Mouse (Mus musculus): ENCODE results near the gene Sept9. TPM values are rescaled to one million over a fixed set of nuclear protein-coding genes. Genes with fewer than 3 reads are reported as not detected.
A peak's percentile ranks its signal among the peaks of the same experiment; 100 is the strongest.

Sept9 gene
- total RNA-seq, 2 experiments from 2014 or later: 11.5 to 13.6 TPM

GRCm38 (mm10) chr11:117312028-117312901 is 112.8 kb downstream of the Sept9 start:
- Histone ChIP-seq H3K27ac (peak overlapping the region; percentile 82), H3K4me3 (peak overlapping the region; percentile 54)
- intact Hi-C loops (cut with DNase I): loop anchor here (2.0 kb wide), 2 partner anchors 47 to 75 kb away; no protein-coding TSS in a partner anchor
- TF ChIP-seq CTCF (IDR thresholded peaks at IDR 0.05): no peak
- peak; percentile 88 for DNase-seq

GRCm38 (mm10) chr11:117312936-117313335 is 113.5 kb downstream of the Sept9 start:
- intact Hi-C loops (cut with DNase I): loop anchor here (2.0 kb wide), 2 partner anchors 46 to 76 kb away; no protein-coding TSS in a partner anchor
- peak; percentile 79 for DNase-seq
- Histone ChIP-seq H3K4me3 (peak overlapping the region; percentile 54), H3K27ac (peak overlapping the region; percentile 82)
- TF ChIP-seq CTCF (IDR thresholded peaks at IDR 0.05): peak; percentile 80

- no peak for TF ChIP-seq CTCF (IDR thresholded peaks at IDR 0.05)
- intact Hi-C loops (cut with DNase I): loop anchor here (2.0 kb wide), 2 partner anchors 45 to 77 kb away; no protein-coding TSS in a partner anchor
- DNase-seq: no peak
- Histone ChIP-seq H3K4me3 (no peak overlapping the region), H3K27ac (peak overlapping the region; percentile 82)
Measured at GRCm38 (mm10) chr11:117313446-117313845, 114.0 kb downstream of the Sept9 start.

- peak; percentile 54 for TF ChIP-seq CTCF (IDR thresholded peaks at IDR 0.05)
- intact Hi-C loops (cut with DNase I): no loop called here
- H3K4me3 ChIP-seq: no peak overlapping the region
- peak; percentile 87 for DNase-seq
- H3K27ac ChIP-seq: peak overlapping the region; percentile 82; the same call in 1 of the 2 replicates
Measured at GRCm38 (mm10) chr11:117314026-117314425, 114.6 kb downstream of the Sept9 start.

GRCm38 (mm10) chr11:117314520-117314919 is 115.1 kb downstream of the Sept9 start:
- DNase-seq: no peak
- TF ChIP-seq CTCF (IDR thresholded peaks at IDR 0.05): no peak
- no peak overlapping the region for H3K4me3 ChIP-seq
- intact Hi-C loops (cut with DNase I): no loop called here
- peak overlapping the region; percentile 58; the same call in 1 of the 2 replicates for H3K27ac ChIP-seq

- H3K4me3 ChIP-seq: no peak overlapping the region
- no peak for TF ChIP-seq CTCF (IDR thresholded peaks at IDR 0.05)
- H3K27ac ChIP-seq: peak overlapping the region; percentile 58
- intact Hi-C loops (cut with DNase I): no loop called here
- peak; percentile 80 for DNase-seq
Measured at GRCm38 (mm10) chr11:117315309-117315708, 115.8 kb downstream of the Sept9 start.

GRCm38 (mm10) chr11:117316441-117317331 is 117.2 kb downstream of the Sept9 start:
- intact Hi-C loops (cut with DNase I): no loop called here
- no peak for DNase-seq
- Histone ChIP-seq H3K4me3 (peak overlapping the region; percentile 68), H3K27ac (peak overlapping the region; percentile 80)
- no peak for TF ChIP-seq CTCF (IDR thresholded peaks at IDR 0.05)

- peak; percentile 85 for DNase-seq
- TF ChIP-seq CTCF (IDR thresholded peaks at IDR 0.05): no peak
- intact Hi-C loops (cut with DNase I): no loop called here
- H3K4me3 ChIP-seq: peak overlapping the region; percentile 68
- H3K27ac ChIP-seq: peak overlapping the region; percentile 80
Measured at GRCm38 (mm10) chr11:117317429-117318101, 118.1 kb downstream of the Sept9 start.

GRCm38 (mm10) chr11:117318202-117318601 is 118.7 kb downstream of the Sept9 start:
- intact Hi-C loops (cut with DNase I): no loop called here
- TF ChIP-seq CTCF (IDR thresholded peaks at IDR 0.05): no peak
- Histone ChIP-seq H3K27ac (peak overlapping the region; percentile 80), H3K4me3 (peak overlapping the region; percentile 68)
- no peak for DNase-seq

GRCm38 (mm10) chr11:117318731-117319542 is 119.5 kb downstream of the Sept9 start:
- DNase-seq: no peak
- Histone ChIP-seq H3K4me3 (no peak overlapping the region), H3K27ac (peak overlapping the region; percentile 80)
- intact Hi-C loops (cut with DNase I): no loop called here
- TF ChIP-seq CTCF (IDR thresholded peaks at IDR 0.05): no peak
